Mouse (Mus musculus) forebrain, embryonic 16.5 days (tissue): Measurements from ENCODE around the gene Dtl. TPM values are rescaled to one million over a fixed set of nuclear protein-coding genes. Genes with fewer than 3 reads are reported as not detected.

ENCODE experiments used
- ATAC-seq: fragments of 200-750 bp; cut with Nextera tagmentation; 2 replicates; pipeline ENCODE4 v1.8.0; 2017; ENCODE audit warnings: mild to moderate bottlenecking, moderate library complexity
- H3K27ac ChIP-seq: fragments of 300-500 bp; sonication (generic); 2 replicates; pipeline ENCODE4 v1.5.1; 2014; ENCODE audit warnings: low read length, control low read depth
- H3K27me3 ChIP-seq: fragments of 300-500 bp; sonication (generic); replicated peaks from 2 replicates; pipeline ENCODE4 v1.6.1; 2014; ENCODE audit warnings: low read length; ENCODE audit not compliant: control insufficient read depth, insufficient read depth
- H3K36me3 ChIP-seq: fragments of 300-500 bp; sonication (generic); 2 replicates; pipeline ENCODE4 v1.6.1; 2014; ENCODE audit not compliant: control insufficient read depth, insufficient read depth
- H3K4me1 ChIP-seq: fragments of 300-500 bp; sonication (generic); replicated peaks from 2 replicates; pipeline ENCODE4 v1.6.1; 2014; ENCODE audit warnings: low read length; ENCODE audit not compliant: control insufficient read depth, insufficient read depth
- H3K4me2 ChIP-seq: fragments of 300-500 bp; sonication (generic); 2 replicates; pipeline ENCODE4 v1.6.1; 2014; ENCODE audit warnings: mild to moderate bottlenecking, low read length, control low read depth
- H3K4me3 ChIP-seq: fragments of 300-500 bp; sonication (generic); replicated peaks from 2 replicates; pipeline ENCODE4 v1.5.1; 2014; ENCODE audit warnings: mild to moderate bottlenecking, low read length, control low read depth
- H3K9ac ChIP-seq: fragments of 300-500 bp; sonication (generic); replicated peaks from 2 replicates; pipeline ENCODE4 v1.6.1; 2014; ENCODE audit warnings: low read depth, low read length, control low read depth
- H3K9me3 ChIP-seq: fragments of 300-500 bp; sonication (generic); 2 replicates; pipeline ENCODE4 v1.6.1; 2016; ENCODE audit warnings: low read length; ENCODE audit not compliant: control insufficient read depth
- WGBS: fragments of 180-500 bp; shearing (Covaris S2); extraction: QIAGEN DNeasy Blood & Tissue Kit; methylation state at CpG from one replicate; pipeline ENCODE4 v1.1.7; 2014; 5-methylcytosine and 5-hydroxymethylcytosine counted together
- polyA plus RNA-seq: library from polyadenylated mRNA; unstranded; fragments of >200 nt; fragmentation: Nextera tagmentation; extraction: Ambion mirVana; gene quantifications from 2 replicates; pipeline ENCODE4 v1.2.1, GENCODE M21; 2015

The Dtl gene
- polyA plus RNA-seq, 1 experiment from 2014 or later, result 19.9 TPM

- Histone ChIP-seq H3K4me2 (no peak overlapping the region), H3K4me1 (no peaks in the 10 kb centered on the region), H3K27me3 (no peaks in the 10 kb centered on the region), H3K4me3 (no peak overlapping the region), H3K9me3 (no peaks in the 10 kb centered on the region), H3K9ac (no peak overlapping the region), H3K27ac (no peak overlapping the region), H3K36me3 (no peaks in the 10 kb centered on the region)
- WGBS, result 72% methylated on average over 1 of the region's 1 CpGs
- ATAC-seq, result no peak
Measured at GRCm38 (mm10) chr1:191531023-191531422, 44.3 kb downstream of the Dtl start.

GRCm38 (mm10) chr1:191529406-191529805 lies 45.9 kb downstream of the Dtl start:
- Histone ChIP-seq H3K36me3 (no peaks in the 10 kb centered on the region), H3K27ac (no peak overlapping the region), H3K9me3 (no peaks in the 10 kb centered on the region), H3K27me3 (no peaks in the 10 kb centered on the region), H3K4me3 (no peak overlapping the region), H3K4me2 (no peak overlapping the region), H3K9ac (no peak overlapping the region), H3K4me1 (no peaks in the 10 kb centered on the region)
- no peak for ATAC-seq
- 83% methylated on average over 2 of the region's 2 CpGs for WGBS

GRCm38 (mm10) chr1:191527921-191528612 lies 47.3 kb downstream of the Dtl start:
- ATAC-seq, result no peak
- Histone ChIP-seq H3K9ac (no peak overlapping the region), H3K9me3 (no peaks in the 10 kb centered on the region), H3K36me3 (no peaks in the 10 kb centered on the region), H3K4me2 (no peak overlapping the region), H3K4me3 (no peak overlapping the region), H3K27me3 (no peaks in the 10 kb centered on the region), H3K4me1 (no peaks in the 10 kb centered on the region), H3K27ac (no peak overlapping the region)
- 56% methylated on average over 4 of the region's 4 CpGs for WGBS

DNA sequence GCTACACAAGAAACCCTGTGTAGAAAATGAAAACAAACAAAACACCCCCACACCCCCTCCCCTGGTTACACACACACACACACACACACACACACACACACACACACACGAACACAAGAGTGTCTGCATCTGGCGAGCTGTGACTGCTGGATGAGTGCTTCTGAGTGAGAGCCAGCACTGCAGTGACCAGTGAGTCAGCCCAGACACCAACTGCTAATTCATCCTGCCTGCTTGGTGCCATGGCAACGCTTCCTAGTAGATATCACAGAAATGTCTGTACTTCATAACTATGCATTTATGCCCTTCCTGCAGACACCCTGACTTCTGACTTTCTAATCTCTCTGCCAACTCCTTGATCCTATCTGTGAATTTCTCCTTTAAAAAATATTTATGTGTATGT lies 48.3 kb downstream of the Dtl start:
- H3K9ac ChIP-seq, result no peak overlapping the region

DNA sequence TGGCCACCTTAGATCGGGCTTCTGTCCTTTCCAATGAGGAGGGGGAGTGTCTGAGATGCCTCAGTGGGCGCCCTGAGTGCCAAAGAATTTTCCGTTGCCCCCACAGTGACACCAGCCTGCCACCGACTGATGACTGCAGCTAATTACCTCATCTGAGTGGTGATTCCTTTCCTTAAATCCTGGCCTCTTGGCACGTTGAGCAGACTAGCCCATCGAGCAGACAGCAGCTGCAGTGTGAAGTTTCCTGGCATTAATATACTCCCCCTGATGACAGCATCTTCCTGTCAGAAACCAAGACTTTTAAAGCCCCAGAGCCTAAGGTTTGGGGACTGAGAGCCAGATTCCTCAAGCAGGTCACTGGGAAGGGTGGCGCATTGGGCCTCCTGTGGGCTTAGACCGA lies 53.9 kb downstream of the Dtl start:
- Histone ChIP-seq H3K27me3 (no peaks in the 10 kb centered on the region), H3K4me2 (no peak overlapping the region), H3K4me3 (no peak overlapping the region), H3K4me1 (no peaks in the 10 kb centered on the region), H3K9ac (no peak overlapping the region), H3K36me3 (no peaks in the 10 kb centered on the region), H3K9me3 (no peaks in the 10 kb centered on the region), H3K27ac (no peak overlapping the region)
- ATAC-seq, result no peak
- WGBS, result 80% methylated on average over 8 of the region's 8 CpGs

More for the DNA sequence above, 48.3 kb downstream of the Dtl start:
- H3K27me3 ChIP-seq, result no peaks in the 10 kb centered on the region
- no peaks in the 10 kb centered on the region for H3K4me1 ChIP-seq
- no peaks in the 10 kb centered on the region for H3K36me3 ChIP-seq
- ATAC-seq, result no peak
- 76% methylated on average over 3 of the region's 3 CpGs for WGBS
- H3K27ac ChIP-seq, result no peak overlapping the region
- H3K4me2 ChIP-seq, result no peak overlapping the region
- H3K9me3 ChIP-seq, result no peaks in the 10 kb centered on the region
- no peak overlapping the region for H3K4me3 ChIP-seq

GRCm38 (mm10) chr1:191520669-191521068 lies 54.7 kb downstream of the Dtl start:
- no peak overlapping the region for H3K9ac ChIP-seq
- no peak overlapping the region for H3K4me2 ChIP-seq
- H3K4me1 ChIP-seq, result no peaks in the 10 kb centered on the region
- no peak overlapping the region for H3K4me3 ChIP-seq
- ATAC-seq, result no peak
- H3K27ac ChIP-seq, result no peak overlapping the region
- H3K27me3 ChIP-seq, result no peaks in the 10 kb centered on the region
- 87% methylated on average over 10 of the region's 10 CpGs for WGBS
- H3K36me3 ChIP-seq, result no peaks in the 10 kb centered on the region
- no peaks in the 10 kb centered on the region for H3K9me3 ChIP-seq

DNA sequence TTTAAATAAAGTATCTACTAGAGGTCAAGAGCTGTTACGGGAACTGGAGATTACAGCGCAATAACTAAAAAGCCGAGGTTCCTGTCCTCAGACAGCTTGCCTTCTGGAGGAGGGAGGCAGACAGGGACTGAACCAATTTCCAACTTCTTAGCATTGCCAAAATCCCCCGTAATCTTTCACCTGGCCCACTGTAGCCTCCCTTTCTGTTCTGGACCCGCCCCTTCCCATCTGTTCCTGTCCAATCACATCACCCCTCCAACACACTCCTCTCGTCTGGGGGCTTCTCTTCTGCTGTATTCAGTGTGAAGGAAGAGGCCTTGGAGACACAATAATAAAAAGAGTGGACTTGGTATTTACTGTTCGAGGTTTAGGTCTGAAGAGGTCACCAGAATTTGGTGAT lies 55.1 kb downstream of the Dtl start:
- 82% methylated on average over 7 of the region's 7 CpGs for WGBS
- H3K4me1 ChIP-seq, result no peaks in the 10 kb centered on the region
- H3K4me2 ChIP-seq, result no peak overlapping the region
- no peak overlapping the region for H3K9ac ChIP-seq
- ATAC-seq, result no peak
- H3K4me3 ChIP-seq, result no peak overlapping the region
- H3K27me3 ChIP-seq, result no peaks in the 10 kb centered on the region
- no peaks in the 10 kb centered on the region for H3K9me3 ChIP-seq
- H3K36me3 ChIP-seq, result no peaks in the 10 kb centered on the region
- H3K27ac ChIP-seq, result no peak overlapping the region

GRCm38 (mm10) chr1:191519329-191520066 lies 55.8 kb downstream of the Dtl start:
- no peak for ATAC-seq
- Histone ChIP-seq H3K4me1 (no peaks in the 10 kb centered on the region), H3K9ac (no peak overlapping the region), H3K27ac (no peak overlapping the region), H3K4me3 (no peak overlapping the region), H3K27me3 (no peaks in the 10 kb centered on the region), H3K9me3 (no peaks in the 10 kb centered on the region), H3K36me3 (no peaks in the 10 kb centered on the region), H3K4me2 (no peak overlapping the region)
- 90% methylated on average over 4 of the region's 4 CpGs for WGBS

DNA sequence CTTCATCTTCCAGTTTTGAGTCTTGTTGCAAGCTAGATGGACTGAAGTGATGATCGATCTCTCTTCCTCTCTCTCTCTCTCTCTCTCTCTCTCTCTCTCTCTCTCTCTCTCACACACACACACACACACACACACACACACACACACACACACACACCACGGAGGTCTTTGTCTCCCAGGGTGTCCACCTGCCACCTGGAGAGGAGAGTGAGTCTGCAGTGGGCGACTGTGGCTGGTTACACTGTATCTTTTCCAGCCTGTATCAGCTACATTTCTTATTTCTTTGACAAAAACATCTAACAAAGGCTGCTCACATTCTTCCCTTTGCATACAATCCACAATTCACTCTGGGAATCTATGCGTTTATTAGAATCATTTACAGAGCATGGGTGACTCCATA lies 56.4 kb downstream of the Dtl start:
- Histone ChIP-seq H3K9ac (no peak overlapping the region), H3K27ac (no peak overlapping the region), H3K4me2 (no peak overlapping the region), H3K9me3 (no peaks in the 10 kb centered on the region), H3K4me1 (no peaks in the 10 kb centered on the region), H3K4me3 (no peak overlapping the region), H3K36me3 (no peaks in the 10 kb centered on the region), H3K27me3 (no peaks in the 10 kb centered on the region)
- WGBS, result 89% methylated on average over 4 of the region's 4 CpGs
- ATAC-seq, result no peak
